In the genomic region with DNA sequence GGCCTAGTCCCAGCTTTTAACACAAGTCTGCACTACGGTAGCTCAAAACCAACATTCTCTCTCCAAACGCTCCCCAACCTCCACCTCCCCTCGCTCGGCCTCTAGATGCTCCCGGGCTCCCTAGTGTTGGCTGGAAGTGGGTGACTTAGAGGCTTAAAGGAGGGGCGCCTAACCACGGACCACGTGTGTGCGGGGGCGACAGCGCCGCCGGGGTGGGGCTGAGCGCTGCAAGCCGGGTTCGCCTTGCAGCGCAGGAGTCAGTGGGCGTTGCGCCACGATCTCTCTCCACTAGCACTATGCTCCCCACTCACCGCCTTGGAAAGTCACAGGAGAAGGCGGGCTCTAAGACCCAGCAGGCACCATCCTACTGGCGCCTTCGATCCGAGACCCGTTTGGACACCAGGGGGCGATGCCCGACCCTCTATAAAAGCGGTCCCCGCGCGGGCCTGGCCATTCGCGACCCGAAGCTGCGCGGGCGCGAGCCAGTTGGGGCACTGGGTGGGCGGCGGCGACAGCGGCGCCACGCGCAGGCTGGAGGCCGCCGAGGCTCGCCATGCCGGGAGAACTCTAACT, we compare ENCODE assay signal across 8 mouse cellular contexts. TPM values are rescaled to one million over a fixed set of nuclear protein-coding genes. Genes with fewer than 3 reads are reported as not detected.
DNase-seq lines count a peak whose midpoint lies in the region; ATAC-seq and TF ChIP-seq lines count a peak whose summit lies in the region.

A gene (plus strand): TSS at position 453 of the 573 bp plus-strand sequence.

- no peak for TF ChIP-seq EP300 in MEL (IDR thresholded peaks at IDR 0.05; ENCODE audit: low read depth in 1 of 2, low read length in 2 of 2)
- no peak for TF ChIP-seq EP300 in lung, postnatal 0 days (IDR thresholded peaks at IDR 0.05)

- H3K79me2 ChIP-seq in MEL (ENCODE audit: control insufficient read depth, insufficient read depth, low read length, poor library complexity) = no peaks in the 10 kb centered on the region

- peak; percentile 14 for TF ChIP-seq RAD21 in MEL (IDR thresholded peaks at IDR 0.05; ENCODE audit: low read depth, low read length)

- TF ChIP-seq CTCF in MEL (IDR thresholded peaks at IDR 0.05 in 2 of 3, conservative IDR thresholded peaks at IDR 0.05 in 1 of 3; ENCODE audit: control insufficient read depth in 1 of 3, insufficient read depth in 1 of 3, low read depth in 2 of 3, low read length in 3 of 3, poor library complexity in 1 of 3, severe bottlenecking in 1 of 3) = peak; percentile 43 to 65 (median 55); a peak in 5 of 6 replicates
- peak; percentile 93 for TF ChIP-seq CTCF in lung, postnatal 0 days (IDR thresholded peaks at IDR 0.05)

- H3K4me1 ChIP-seq in MEL (ENCODE audit: control insufficient read depth in 1 of 2, insufficient read depth in 2 of 2, low read length in 2 of 2) = no peaks in the 10 kb centered on the region
- H3K4me1 ChIP-seq in hindbrain, embryonic 11.5 days (replicated peaks; ENCODE audit: control insufficient read depth, insufficient read depth, low read length) = peaks cover 9% of the 10 kb centered on the region
- no peaks in the 10 kb centered on the region for H3K4me1 ChIP-seq in lung, postnatal 0 days (ENCODE audit: insufficient read depth, low read depth, low read length)

- peak; percentile 67 for DNase-seq in MEL (ENCODE audit: low read depth, low spot score)
- DNase-seq in cerebellum, adult 8-10 months = peak; percentile 83
- DNase-seq in frontal cortex, postnatal 10 days (ENCODE audit: low spot score in 2 of 2) = peak; percentile 83 to 89
- peak; percentile 97 for DNase-seq in hindbrain, embryonic 11.5 days (ENCODE audit: low spot score)
- peak; percentile 98 for DNase-seq in layer of hippocampus, postnatal 10 days (ENCODE audit: low spot score in 2 of 2)
- peak; percentile 98 for DNase-seq in lung, postnatal 0 days (ENCODE audit: low spot score)
- DNase-seq in ovary, postnatal 10 days (ENCODE audit: low spot score) = peak; percentile 98
- DNase-seq in thymus, postnatal 0 days (ENCODE audit: low spot score) = peak; percentile 79

- peak within 1 kb of the TSS; percentile 98 for H3K4me2 ChIP-seq in hindbrain, embryonic 11.5 days (replicated peaks; ENCODE audit: low read depth, low read length)
- peak within 1 kb of the TSS; percentile 95 for H3K4me2 ChIP-seq in lung, postnatal 0 days (replicated peaks; ENCODE audit: low read depth, low read length)

- WGBS in hindbrain, embryonic 11.5 days = under 1% methylated on average over 41 of the region's 50 CpGs
- 2% methylated on average over 43 of the region's 50 CpGs for WGBS in lung, postnatal 0 days

- peak within 1 kb of the TSS; percentile 30 to 47; a peak in 3 of 4 replicates for H3K4me3 ChIP-seq in MEL (ENCODE audit: control insufficient read depth in 1 of 2, insufficient read depth in 1 of 2, low read depth in 2 of 2, low read length in 2 of 2)
- peak within 1 kb of the TSS; percentile 54 for H3K4me3 ChIP-seq in hindbrain, embryonic 11.5 days (ENCODE audit: low read depth, low read length)
- peak within 1 kb of the TSS; percentile 75 for H3K4me3 ChIP-seq in lung, postnatal 0 days (ENCODE audit: low read depth, low read length)

- TF ChIP-seq POLR2A in MEL (IDR thresholded peaks at IDR 0.05; ENCODE audit: control insufficient read depth in 1 of 2, insufficient read depth in 1 of 2, low read depth in 1 of 2, low read length in 2 of 2, poor library complexity in 1 of 2) = peak; percentile 66 to 73; a peak in 3 of 4 replicates

- peak; percentile 90 for ATAC-seq in hindbrain, embryonic 11.5 days (ENCODE audit: low FRiP score)
- peak; percentile 89 for ATAC-seq in lung, postnatal 0 days

- H3K27ac ChIP-seq in MEL (ENCODE audit: control insufficient read depth, low read depth, low read length) = peak within 1 kb of the TSS; percentile 28; the same call in 1 of the 2 replicates
- H3K27ac ChIP-seq in hindbrain, embryonic 11.5 days (ENCODE audit: low read depth, low read length) = no peak within 1 kb of the TSS
- H3K27ac ChIP-seq in lung, postnatal 0 days (ENCODE audit: low read length) = peak within 1 kb of the TSS; percentile 85

- H3K27me3 ChIP-seq in MEL (ENCODE audit: control insufficient read depth in 1 of 2, insufficient read depth in 2 of 2, low read length in 2 of 2) = peaks cover 0 to 3% of the 10 kb centered on the region in 2 experiments; a peak in 2 of 4 replicates
- peaks cover 60% of the 10 kb centered on the region for H3K27me3 ChIP-seq in hindbrain, embryonic 11.5 days (ENCODE audit: control insufficient read depth, insufficient read depth, low read length)
- no peaks in the 10 kb centered on the region for H3K27me3 ChIP-seq in lung, postnatal 0 days (replicated peaks; ENCODE audit: insufficient read depth, low read length)

- H3K9me3 ChIP-seq in MEL (replicated peaks; ENCODE audit: insufficient read depth, low read length) = no peaks in the 10 kb centered on the region
- H3K9me3 ChIP-seq in hindbrain, embryonic 11.5 days (ENCODE audit: control insufficient read depth, low read length) = no peaks in the 10 kb centered on the region
- H3K9me3 ChIP-seq in lung, postnatal 0 days (ENCODE audit: low read length) = no peaks in the 10 kb centered on the region

- no peaks in the 10 kb centered on the region for H3K36me3 ChIP-seq in MEL (ENCODE audit: control insufficient read depth in 1 of 2, insufficient read depth in 2 of 2, low read length in 2 of 2)
- H3K36me3 ChIP-seq in hindbrain, embryonic 11.5 days (ENCODE audit: control insufficient read depth, insufficient read depth, low read length) = no peaks in the 10 kb centered on the region
- no peaks in the 10 kb centered on the region for H3K36me3 ChIP-seq in lung, postnatal 0 days (ENCODE audit: insufficient read depth, low read length)

- peak within 1 kb of the TSS; percentile 53 for H3K9ac ChIP-seq in MEL (ENCODE audit: control insufficient read depth, low read depth, low read length, poor library complexity, severe bottlenecking)
- H3K9ac ChIP-seq in hindbrain, embryonic 11.5 days (ENCODE audit: low read depth, low read length) = peak within 1 kb of the TSS; percentile 50
- H3K9ac ChIP-seq in lung, postnatal 0 days (replicated peaks; ENCODE audit: low read depth) = peak within 1 kb of the TSS; percentile 77

TF ChIP-seq in MEL, 35 proteins besides CTCF, POLR2A, EP300 and RAD21:
- no peak for TF ChIP-seq USF2 (IDR thresholded peaks at IDR 0.05; ENCODE audit: borderline replicate concordance in 1 of 2, insufficient read depth in 1 of 2, low read depth in 1 of 2, low read length in 2 of 2)
- TF ChIP-seq NELFE (IDR thresholded peaks at IDR 0.05; ENCODE audit: low read depth, low read length) = peak; percentile 54
- TF ChIP-seq MAX (IDR thresholded peaks at IDR 0.05; ENCODE audit: low read length) = 0 out of 2 replicates have a peak, but pooled peaks have one; percentile 17
- peak; percentile 36 for TF ChIP-seq SMC3 (IDR thresholded peaks at IDR 0.05; ENCODE audit: low read depth, low read length)
- no peak for TF ChIP-seq MAZ (IDR thresholded peaks at IDR 0.05; ENCODE audit: low read depth, low read length)
- TF ChIP-seq TBP (IDR thresholded peaks at IDR 0.05; ENCODE audit: low read depth, low read length) = peak; percentile 88
- TF ChIP-seq ZNF384 (IDR thresholded peaks at IDR 0.05; ENCODE audit: low read depth, low read length) = no peak
- 0 out of 2 replicates have a peak, but pooled peaks have one; percentile 50 for TF ChIP-seq HCFC1 (IDR thresholded peaks at IDR 0.05; ENCODE audit: low read depth, low read length)

RNA-seq across cellular contexts. Expression of the gene that starts here (rescaled TPM):
- total RNA-seq in MEL (2012; rRNA removed) = 1.7 and 2.3 TPM in 2 replicates
- polyA plus RNA-seq in MEL (2012; ENCODE audit: insufficient read depth in 1 of 2, insufficient read length in 2 of 2, low read depth in 1 of 2, low replicate concordance in 2 of 2, missing spikeins in 1 of 2) = 1 to 10 TPM in 1 of 2 experiments, not detected in 1; 4.4 TPM
- polyA plus RNA-seq in hindbrain, embryonic 11.5 days (2014; fragmentation: Nextera tagmentation; extraction: Ambion mirVana) = 0.43 and 0.54 TPM in 2 replicates
- total RNA-seq in layer of hippocampus, postnatal 10 days (2021) = 10 to 100 TPM in 1 of 2 experiments, 1 to 10 TPM in 1; 8.8 to 10.1 TPM
- polyA plus RNA-seq in lung, postnatal 0 days (2015; fragmentation: Nextera tagmentation; extraction: Ambion mirVana) = 28.9 and 29.8 TPM in 2 replicates
- polyA plus RNA-seq in thymus, postnatal 0 days (2015; fragmentation: Nextera tagmentation; extraction: Ambion mirVana) = 5.2 and 6.2 TPM in 2 replicates

Comparison
In these comparisons a context has a peak if more than half of its experiments do, and no peak if none do; other contexts are left out.
1. Peak in DNase-seq, ATAC-seq, H3K4me3 ChIP-seq, H3K9ac ChIP-seq and H3K4me2 ChIP-seq in hindbrain, embryonic 11.5 days; RNA of the gene not detected or under 1 TPM.